Mouse (Mus musculus) neural tube, embryonic 14.5 days (tissue): ENCODE results near the gene Foxq1. TPM values are rescaled to one million over a fixed set of nuclear protein-coding genes. Genes with fewer than 3 reads are reported as not detected.

Experiments
- ATAC-seq: fragments of 200-750 bp; cut with Nextera tagmentation; 2 replicates; pipeline ENCODE4 v1.8.0; 2017; ENCODE audit warnings: low read depth, mild to moderate bottlenecking, moderate TSS enrichment, moderate library complexity
- H3K27ac ChIP-seq: fragments of 300-500 bp; sonication (generic); 2 replicates; pipeline ENCODE4 v1.5.1; 2014; ENCODE audit warnings: low read depth, mild to moderate bottlenecking, control low read depth, low read length, moderate library complexity, mixed read lengths
- H3K27me3 ChIP-seq: fragments of 300-500 bp; sonication (generic); 2 replicates; pipeline ENCODE4 v1.6.1; 2014; ENCODE audit warnings: low read length; ENCODE audit not compliant: control insufficient read depth, insufficient read depth
- H3K36me3 ChIP-seq: fragments of 300-500 bp; sonication (generic); 2 replicates; pipeline ENCODE4 v1.6.1; 2014; ENCODE audit warnings: low read length, mixed read lengths; ENCODE audit not compliant: control insufficient read depth, insufficient read depth
- H3K4me1 ChIP-seq: fragments of 300-500 bp; sonication (generic); 2 replicates; pipeline ENCODE4 v1.6.1; 2014; ENCODE audit warnings: low read length; ENCODE audit not compliant: control insufficient read depth, insufficient read depth
- H3K4me2 ChIP-seq: fragments of 300-500 bp; sonication (generic); 2 replicates; pipeline ENCODE4 v1.6.1; 2014; ENCODE audit warnings: mild to moderate bottlenecking, low read depth, low read length, control low read depth
- H3K4me3 ChIP-seq: fragments of 300-500 bp; sonication (generic); 2 replicates; pipeline ENCODE4 v1.5.1; 2014; ENCODE audit warnings: low read depth, low read length, control low read depth, mixed read lengths
- H3K9ac ChIP-seq: fragments of 300-500 bp; sonication (generic); replicated peaks from 2 replicates; pipeline ENCODE4 v1.6.1; 2014; ENCODE audit warnings: low read depth, mild to moderate bottlenecking, control low read depth, low read length, mixed read lengths
- H3K9me3 ChIP-seq: fragments of 300-500 bp; sonication (generic); 2 replicates; pipeline ENCODE4 v1.6.1; 2016; ENCODE audit warnings: low read length; ENCODE audit not compliant: control insufficient read depth
- WGBS: fragments of 180-500 bp; shearing (Covaris S2); extraction: QIAGEN DNeasy Blood & Tissue Kit; methylation state at CpG from one replicate; pipeline ENCODE4 v1.1.7; 2014; 5-methylcytosine and 5-hydroxymethylcytosine counted together
- polyA plus RNA-seq: library from polyadenylated mRNA; unstranded; fragments of >200 nt; fragmentation: Nextera tagmentation; extraction: Ambion mirVana; gene quantifications from 2 replicates; pipeline ENCODE4 v1.2.1, GENCODE M21; 2014

Gene Foxq1
- polyA plus RNA-seq, 1 experiment from 2014 or later: 1.5 TPM

GRCm38 (mm10) chr13:31587341-31587740 is 31.4 kb downstream of the Foxq1 start:
- ATAC-seq: no peak
- 80% methylated on average over 5 of the region's 5 CpGs for WGBS
- Histone ChIP-seq H3K27ac (no peak overlapping the region), H3K27me3 (no peaks in the 10 kb centered on the region), H3K9me3 (no peaks in the 10 kb centered on the region), H3K4me3 (no peak overlapping the region), H3K4me2 (no peak overlapping the region), H3K36me3 (no peaks in the 10 kb centered on the region), H3K4me1 (no peaks in the 10 kb centered on the region), H3K9ac (no peak overlapping the region)

- Histone ChIP-seq H3K27ac (no peak overlapping the region), H3K9ac (no peak overlapping the region), H3K4me3 (no peak overlapping the region), H3K9me3 (no peaks in the 10 kb centered on the region), H3K4me2 (no peak overlapping the region), H3K27me3 (no peaks in the 10 kb centered on the region), H3K36me3 (no peaks in the 10 kb centered on the region), H3K4me1 (no peaks in the 10 kb centered on the region)
- 93% methylated on average over 5 of the region's 5 CpGs for WGBS
- ATAC-seq: no peak
Measured at GRCm38 (mm10) chr13:31599576-31599975, 43.6 kb downstream of the Foxq1 start.

GRCm38 (mm10) chr13:31603964-31604363 is 48.0 kb downstream of the Foxq1 start:
- WGBS: 74% methylated on average over 6 of the region's 6 CpGs
- no peak overlapping the region for H3K27ac ChIP-seq

More at GRCm38 (mm10) chr13:31603964-31604363, 48.0 kb downstream of the Foxq1 start:
- H3K9ac ChIP-seq: no peak overlapping the region
- no peak overlapping the region for H3K4me2 ChIP-seq
- H3K36me3 ChIP-seq: no peaks in the 10 kb centered on the region
- no peaks in the 10 kb centered on the region for H3K27me3 ChIP-seq
- ATAC-seq: no peak
- H3K9me3 ChIP-seq: no peaks in the 10 kb centered on the region
- H3K4me3 ChIP-seq: no peak overlapping the region
- H3K4me1 ChIP-seq: no peaks in the 10 kb centered on the region

Other genes with a start within 250 kb of the Foxq1 start
- gene A530084C06Rik, start 3.2 kb downstream of the Foxq1 start, polyA plus RNA-seq: not detected in 2 replicates
- 3.4 and 4.5 TPM in 2 replicates for gene Foxf2, start 69.7 kb downstream of the Foxq1 start, polyA plus RNA-seq